Mouse (Mus musculus) heart, adult 8-10 months (tissue): ENCODE measurements at regions not wholly inside any gene's neighbourhood (a gene's known extent, or its start where the extent isn't known, plus 50 kb on each side); places are given as distances from the start of the nearest gene placed in this dataset.

ENCODE experiments used
- DNase-seq: peaks from one replicate; pipeline ENCODE4 v3.0.0; 2022; ENCODE audit warnings: low spot score

DNA sequence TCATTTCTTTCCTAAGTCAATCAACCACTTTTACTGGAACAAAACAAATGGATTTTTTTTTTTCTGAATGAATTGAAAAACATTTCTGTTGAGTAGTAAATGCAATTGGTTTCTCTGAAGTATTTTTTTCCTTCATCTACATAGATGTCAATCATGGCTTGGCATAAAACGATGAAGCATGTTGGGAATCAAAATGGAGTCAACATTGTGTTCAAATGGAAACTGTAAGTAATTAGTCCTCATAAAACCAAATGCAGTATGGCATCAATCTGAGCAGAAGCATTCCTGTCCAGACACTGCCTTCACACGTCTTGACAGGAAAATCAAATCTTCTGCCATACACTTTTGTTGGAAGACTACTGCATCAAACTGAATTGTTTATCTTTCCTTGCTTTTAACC is 237.0 kb downstream of the Pcdh18 start:
- no peak for DNase-seq

DNA sequence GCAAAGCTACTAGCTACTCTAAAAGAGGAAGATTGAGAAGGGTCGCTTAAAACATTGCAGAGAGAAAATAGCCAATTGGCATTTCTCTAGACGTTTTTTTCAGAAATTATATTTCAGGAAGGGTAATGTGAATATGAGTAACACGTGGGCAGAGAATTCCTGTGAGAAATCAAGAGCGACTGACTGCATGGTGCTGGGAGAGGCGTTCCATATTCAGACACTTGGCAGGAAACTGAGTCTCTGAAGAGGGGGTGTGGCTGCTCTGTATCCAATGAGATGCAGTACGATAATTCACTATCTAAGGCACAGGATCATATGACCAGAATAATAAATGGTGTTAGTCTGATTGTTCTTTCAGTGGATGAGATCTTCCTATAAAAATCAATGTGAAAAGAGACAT is 252.5 kb downstream of the Pcdh18 start:
- no peak for DNase-seq

- no peak for DNase-seq
These were observed 254.8 kb downstream of the Pcdh18 start for GRCm38 (mm10) chr3:49502351-49502750.

- peak; percentile 48 for DNase-seq
These were observed 272.0 kb downstream of the Pcdh18 start for GRCm38 (mm10) chr3:49485105-49485504.
